Mouse (Mus musculus) forebrain, embryonic 12.5 days (tissue): Measurements from ENCODE around the gene Cdc20. TPM values are rescaled to one million over a fixed set of nuclear protein-coding genes. Genes with fewer than 3 reads are reported as not detected.
A peak's percentile ranks its signal among the peaks of the same experiment; 100 is the strongest.

Source experiments
- ATAC-seq: fragments of 200-750 bp; cut with Nextera tagmentation; 2 replicates; pipeline ENCODE4 v1.8.0; 2017; ENCODE audit warnings: moderate TSS enrichment; ENCODE audit not compliant: low FRiP score
- H3K27ac ChIP-seq: fragments of 300-500 bp; sonication (generic); 2 replicates; pipeline ENCODE4 v1.5.1; 2016; ENCODE audit warnings: mild to moderate bottlenecking
- H3K27me3 ChIP-seq: fragments of 300-500 bp; sonication (generic); 2 replicates; pipeline ENCODE4 v1.6.1; 2016; ENCODE audit warnings: mild to moderate bottlenecking
- H3K36me3 ChIP-seq: fragments of 300-500 bp; sonication (generic); replicated peaks from 2 replicates; pipeline ENCODE4 v1.6.1; 2016; ENCODE audit warnings: mild to moderate bottlenecking
- H3K4me1 ChIP-seq: fragments of 300-500 bp; sonication (generic); 2 replicates; pipeline ENCODE4 v1.6.1; 2016
- H3K4me2 ChIP-seq: fragments of 300-500 bp; sonication (generic); 2 replicates; pipeline ENCODE4 v1.6.1; 2016; ENCODE audit warnings: mild to moderate bottlenecking, moderate library complexity
- H3K4me3 ChIP-seq: fragments of 300-500 bp; sonication (generic); replicated peaks from 2 replicates; pipeline ENCODE4 v1.5.1; 2016; ENCODE audit warnings: mild to moderate bottlenecking
- H3K9ac ChIP-seq: fragments of 300-500 bp; sonication (generic); 2 replicates; pipeline ENCODE4 v1.6.1; 2016; ENCODE audit warnings: mild to moderate bottlenecking
- H3K9me3 ChIP-seq: fragments of 300-500 bp; sonication (generic); 2 replicates; pipeline ENCODE4 v1.6.1; 2016
- WGBS: fragments of 180-500 bp; shearing (Covaris S2); methylation state at CpG from one replicate; pipeline ENCODE4 v1.1.7; 2016; 5-methylcytosine and 5-hydroxymethylcytosine counted together
- polyA plus RNA-seq: library from polyadenylated mRNA; unstranded; fragments of >200 nt; fragmentation: Nextera tagmentation; extraction: Ambion mirVana; gene quantifications from 2 replicates; pipeline ENCODE4 v1.2.1, GENCODE M21; 2016

Gene Cdc20
- 299 and 306 TPM in 2 replicates for polyA plus RNA-seq

GRCm38 (mm10) chr4:118436820-118437603 is at the start of gene Cdc20:
Cdc20 (minus strand) TSS chr4:118437352.
- no peaks in the 10 kb centered on the region for H3K9me3 ChIP-seq
- peak; percentile 96 for ATAC-seq
- H3K4me3 ChIP-seq: peak within 1 kb of the TSS; percentile 80
- H3K4me1 ChIP-seq: peaks cover 38% of the 10 kb centered on the region
- WGBS: under 1% methylated on average over 67 of the region's 67 CpGs
- peaks cover 37% of the 10 kb centered on the region for H3K36me3 ChIP-seq
- H3K27ac ChIP-seq: peak within 1 kb of the TSS; percentile 93
- peak within 1 kb of the TSS; percentile 81 for H3K9ac ChIP-seq
- no peaks in the 10 kb centered on the region for H3K27me3 ChIP-seq
- H3K4me2 ChIP-seq: peak within 1 kb of the TSS; percentile 85

- H3K4me3 ChIP-seq: no peak overlapping the region
- H3K9ac ChIP-seq: no peak overlapping the region
- no peak for ATAC-seq
- H3K27ac ChIP-seq: no peak overlapping the region
- H3K4me1 ChIP-seq: peaks cover 8% of the 10 kb centered on the region; the same call in 1 of the 2 replicates
- H3K36me3 ChIP-seq: no peaks in the 10 kb centered on the region
- no peak overlapping the region for H3K4me2 ChIP-seq
- 48% methylated on average over 15 of the region's 15 CpGs for WGBS
- no peaks in the 10 kb centered on the region for H3K9me3 ChIP-seq
- no peaks in the 10 kb centered on the region for H3K27me3 ChIP-seq
Measured at GRCm38 (mm10) chr4:118476773-118477530, 39.8 kb upstream of the Cdc20 start.

GRCm38 (mm10) chr4:118472687-118473086 is 35.5 kb upstream of the Cdc20 start:
- H3K27ac ChIP-seq: no peak overlapping the region
- H3K4me1 ChIP-seq: peaks cover 8% of the 10 kb centered on the region; the same call in 1 of the 2 replicates
- no peak for ATAC-seq
- H3K36me3 ChIP-seq: no peaks in the 10 kb centered on the region
- H3K9me3 ChIP-seq: 0 out of 2 replicates have a peak, but pooled peaks cover 3% of the 10 kb centered on the region
- WGBS: 95% methylated on average over 11 of the region's 11 CpGs
- no peak overlapping the region for H3K9ac ChIP-seq
- H3K4me2 ChIP-seq: no peak overlapping the region
- H3K27me3 ChIP-seq: no peaks in the 10 kb centered on the region
- no peak overlapping the region for H3K4me3 ChIP-seq

GRCm38 (mm10) chr4:118471281-118471680 is 34.1 kb upstream of the Cdc20 start:
- no peak for ATAC-seq
- H3K27ac ChIP-seq: no peak overlapping the region
- no peaks in the 10 kb centered on the region for H3K36me3 ChIP-seq
- H3K9ac ChIP-seq: no peak overlapping the region
- H3K4me2 ChIP-seq: no peak overlapping the region
- H3K4me1 ChIP-seq: no peaks in the 10 kb centered on the region
- H3K4me3 ChIP-seq: no peak overlapping the region
- H3K27me3 ChIP-seq: no peaks in the 10 kb centered on the region
- WGBS: 84% methylated on average over 6 of the region's 6 CpGs
- 0 out of 2 replicates have a peak, but pooled peaks cover 3% of the 10 kb centered on the region for H3K9me3 ChIP-seq

GRCm38 (mm10) chr4:118465697-118466163 is 28.6 kb upstream of the Cdc20 start:
- 0 out of 2 replicates have a peak, but pooled peaks cover 3% of the 10 kb centered on the region for H3K9me3 ChIP-seq
- no peak overlapping the region for H3K27ac ChIP-seq
- H3K36me3 ChIP-seq: no peaks in the 10 kb centered on the region
- no peaks in the 10 kb centered on the region for H3K27me3 ChIP-seq
- ATAC-seq: no peak
- no peak overlapping the region for H3K4me2 ChIP-seq
- WGBS: 64% methylated on average over 11 of the region's 11 CpGs
- no peaks in the 10 kb centered on the region for H3K4me1 ChIP-seq
- H3K9ac ChIP-seq: no peak overlapping the region
- no peak overlapping the region for H3K4me3 ChIP-seq

GRCm38 (mm10) chr4:118464956-118465355 is 27.8 kb upstream of the Cdc20 start:
- Histone ChIP-seq H3K27ac (no peak overlapping the region), H3K27me3 (no peaks in the 10 kb centered on the region), H3K36me3 (no peaks in the 10 kb centered on the region), H3K4me3 (no peak overlapping the region), H3K4me2 (no peak overlapping the region), H3K4me1 (no peaks in the 10 kb centered on the region), H3K9ac (no peak overlapping the region), H3K9me3 (0 out of 2 replicates have a peak, but pooled peaks cover 3% of the 10 kb centered on the region)
- ATAC-seq: no peak
- 93% methylated on average over 3 of the region's 3 CpGs for WGBS

GRCm38 (mm10) chr4:118457345-118457975 is 20.3 kb upstream of the Cdc20 start, which contains the start of gene Mpl:
Mpl (minus strand) TSS chr4:118457513.
- no peak within 1 kb of the TSS for H3K27ac ChIP-seq
- WGBS: 74% methylated on average over 9 of the region's 9 CpGs
- no peak for ATAC-seq
- H3K4me2 ChIP-seq: no peak within 1 kb of the TSS
- no peaks in the 10 kb centered on the region for H3K9me3 ChIP-seq
- no peak within 1 kb of the TSS for H3K4me3 ChIP-seq
- no peaks in the 10 kb centered on the region for H3K36me3 ChIP-seq
- no peaks in the 10 kb centered on the region for H3K4me1 ChIP-seq
- H3K9ac ChIP-seq: no peak within 1 kb of the TSS
- H3K27me3 ChIP-seq: no peaks in the 10 kb centered on the region

GRCm38 (mm10) chr4:118446415-118447153 is 9.4 kb upstream of the Cdc20 start:
- Histone ChIP-seq H3K4me2 (peak overlapping the region; percentile 70), H3K4me3 (peak overlapping the region; percentile 40), H3K9me3 (no peaks in the 10 kb centered on the region), H3K27me3 (peaks cover 5% of the 10 kb centered on the region; the same call in 1 of the 2 replicates), H3K4me1 (peaks cover 17% of the 10 kb centered on the region), H3K27ac (no peak overlapping the region; the same call in 1 of the 2 replicates), H3K36me3 (no peaks in the 10 kb centered on the region), H3K9ac (peak overlapping the region; percentile 48)
- ATAC-seq: peak; percentile 20; the same call in 1 of the 2 replicates
- 18% methylated on average over 24 of the region's 24 CpGs for WGBS

GRCm38 (mm10) chr4:118445781-118446414 is 8.7 kb upstream of the Cdc20 start:
- H3K9me3 ChIP-seq: no peaks in the 10 kb centered on the region
- H3K27me3 ChIP-seq: peaks cover 5% of the 10 kb centered on the region; the same call in 1 of the 2 replicates
- peak; percentile 70 for ATAC-seq
- H3K4me2 ChIP-seq: peak overlapping the region; percentile 70
- H3K4me1 ChIP-seq: peaks cover 17% of the 10 kb centered on the region
- peak overlapping the region; percentile 48 for H3K9ac ChIP-seq
- no peak overlapping the region for H3K27ac ChIP-seq
- WGBS: 17% methylated on average over 18 of the region's 18 CpGs
- H3K36me3 ChIP-seq: no peaks in the 10 kb centered on the region
- peak overlapping the region; percentile 40 for H3K4me3 ChIP-seq

- Histone ChIP-seq H3K27ac (no peak overlapping the region), H3K4me2 (no peak overlapping the region), H3K36me3 (no peaks in the 10 kb centered on the region), H3K4me3 (no peak overlapping the region), H3K4me1 (peaks cover 17% of the 10 kb centered on the region), H3K9ac (no peak overlapping the region), H3K9me3 (no peaks in the 10 kb centered on the region), H3K27me3 (peaks cover 5% of the 10 kb centered on the region; the same call in 1 of the 2 replicates)
- ATAC-seq: no peak
- 83% methylated on average over 10 of the region's 10 CpGs for WGBS
Measured at GRCm38 (mm10) chr4:118445088-118445487, 7.9 kb upstream of the Cdc20 start.

GRCm38 (mm10) chr4:118437829-118438253 is 689 bp upstream of the Cdc20 start:
- no peaks in the 10 kb centered on the region for H3K27me3 ChIP-seq
- no peaks in the 10 kb centered on the region for H3K9me3 ChIP-seq
- no peak for ATAC-seq
- H3K4me2 ChIP-seq: peak overlapping the region; percentile 85
- H3K4me1 ChIP-seq: peaks cover 38% of the 10 kb centered on the region
- peaks cover 29% of the 10 kb centered on the region for H3K36me3 ChIP-seq
- WGBS: 11% methylated on average over 12 of the region's 12 CpGs
- H3K27ac ChIP-seq: peak overlapping the region; percentile 93
- H3K9ac ChIP-seq: peak overlapping the region; percentile 81
- peak overlapping the region; percentile 80 for H3K4me3 ChIP-seq
